Mouse (Mus musculus) lung, embryonic 16.5 days (tissue): ENCODE results near the gene Kbtbd2. TPM values are rescaled to one million over a fixed set of nuclear protein-coding genes. Genes with fewer than 3 reads are reported as not detected.

Experiments
- ATAC-seq: fragments of 200-750 bp; cut with Nextera tagmentation; 2 replicates; pipeline ENCODE4 v1.8.0; 2017; ENCODE audit warnings: low read depth, mild to moderate bottlenecking, moderate library complexity
- H3K27ac ChIP-seq: fragments of 300-500 bp; sonication (generic); 2 replicates; pipeline ENCODE4 v1.5.1; 2014; ENCODE audit warnings: mild to moderate bottlenecking, control low read depth, low read length
- H3K27me3 ChIP-seq: fragments of 300-500 bp; sonication (generic); 2 replicates; pipeline ENCODE4 v1.6.1; 2014; ENCODE audit warnings: low read depth, low read length, mixed read lengths; ENCODE audit not compliant: control insufficient read depth, insufficient read depth
- H3K36me3 ChIP-seq: fragments of 300-500 bp; sonication (generic); 2 replicates; pipeline ENCODE4 v1.6.1; 2014; ENCODE audit warnings: low read length; ENCODE audit not compliant: control insufficient read depth, insufficient read depth
- H3K4me1 ChIP-seq: fragments of 300-500 bp; sonication (generic); replicated peaks from 2 replicates; pipeline ENCODE4 v1.6.1; 2014; ENCODE audit warnings: low read length, mixed read lengths; ENCODE audit not compliant: control insufficient read depth, insufficient read depth
- H3K4me2 ChIP-seq: fragments of 300-500 bp; sonication (generic); 2 replicates; pipeline ENCODE4 v1.6.1; 2014; ENCODE audit warnings: low read depth, low read length, control low read depth
- H3K4me3 ChIP-seq: fragments of 300-500 bp; sonication (generic); 2 replicates; pipeline ENCODE4 v1.5.1; 2014; ENCODE audit warnings: mild to moderate bottlenecking, low read length, control low read depth
- H3K9ac ChIP-seq: fragments of 300-500 bp; sonication (generic); 2 replicates; pipeline ENCODE4 v1.6.1; 2014; ENCODE audit warnings: low read length, control low read depth
- H3K9me3 ChIP-seq: fragments of 300-500 bp; sonication (generic); 2 replicates; pipeline ENCODE4 v1.6.1; 2016; ENCODE audit warnings: low read length; ENCODE audit not compliant: control insufficient read depth
- WGBS: fragments of 180-500 bp; shearing (Covaris S2); extraction: QIAGEN DNeasy Blood & Tissue Kit; methylation state at CpG from one replicate; pipeline ENCODE4 v1.1.7; 2014; 5-methylcytosine and 5-hydroxymethylcytosine counted together
- polyA plus RNA-seq: library from polyadenylated mRNA; unstranded; fragments of >200 nt; fragmentation: Nextera tagmentation; extraction: Ambion mirVana; gene quantifications from 2 replicates; pipeline ENCODE4 v1.2.1, GENCODE M21; 2015

Kbtbd2 gene
- 27.8 and 28.3 TPM in 2 replicates for polyA plus RNA-seq

DNA sequence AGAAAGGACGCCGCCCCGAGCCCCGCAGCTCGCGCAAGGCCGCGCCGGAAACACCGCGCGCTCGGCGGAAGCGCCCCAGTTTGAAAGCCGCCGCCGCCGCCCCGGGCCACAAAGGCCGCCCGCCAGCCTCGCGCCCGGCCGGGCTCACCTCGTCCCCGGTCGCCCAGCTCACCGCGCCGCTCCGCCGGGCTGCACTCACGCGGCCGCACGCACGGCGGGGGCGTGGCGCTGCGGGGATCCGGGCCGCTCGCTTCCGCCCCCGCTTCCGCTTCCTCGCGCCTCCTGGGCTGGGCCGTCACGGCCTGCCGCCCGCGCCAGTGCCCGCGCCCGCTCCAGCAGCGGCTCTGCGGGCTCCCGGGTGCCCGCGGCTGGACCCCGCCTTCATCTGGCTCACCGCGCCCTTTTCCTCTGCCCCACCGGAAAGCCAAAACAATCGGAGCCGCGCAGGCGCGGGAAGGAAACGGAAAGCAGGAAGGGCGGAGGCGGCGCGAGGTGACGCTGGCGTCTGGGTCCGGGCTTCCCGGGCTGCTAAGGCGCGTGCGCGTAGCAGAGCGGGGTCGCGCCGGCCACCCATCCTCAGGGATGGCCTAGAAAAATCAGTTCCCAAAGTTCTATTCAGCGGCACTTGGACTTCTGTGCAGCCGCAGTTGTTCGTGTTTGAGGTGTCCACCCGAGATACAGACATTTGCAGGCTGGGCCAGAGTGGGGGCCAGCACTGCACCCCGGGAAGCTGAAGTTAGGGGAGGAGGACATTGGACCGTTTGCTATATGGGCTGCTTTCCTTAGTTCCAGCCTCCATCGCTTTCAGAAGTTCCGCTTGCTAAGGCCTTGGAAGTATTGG is at the start of gene Kbtbd2:
Kbtbd2 (minus strand) TSS at position 503 of the 841 bp plus-strand sequence.
- WGBS = under 1% methylated on average over 79 of the region's 98 CpGs
- Histone ChIP-seq H3K4me3 (peak within 1 kb of the TSS; percentile 76), H3K9ac (peak within 1 kb of the TSS; percentile 95), H3K27ac (peak within 1 kb of the TSS; percentile 100), H3K27me3 (no peaks in the 10 kb centered on the region), H3K4me1 (peaks cover 13% of the 10 kb centered on the region), H3K36me3 (no peaks in the 10 kb centered on the region), H3K4me2 (peak within 1 kb of the TSS; percentile 82), H3K9me3 (no peaks in the 10 kb centered on the region)
- peak; percentile 95 for ATAC-seq

DNA sequence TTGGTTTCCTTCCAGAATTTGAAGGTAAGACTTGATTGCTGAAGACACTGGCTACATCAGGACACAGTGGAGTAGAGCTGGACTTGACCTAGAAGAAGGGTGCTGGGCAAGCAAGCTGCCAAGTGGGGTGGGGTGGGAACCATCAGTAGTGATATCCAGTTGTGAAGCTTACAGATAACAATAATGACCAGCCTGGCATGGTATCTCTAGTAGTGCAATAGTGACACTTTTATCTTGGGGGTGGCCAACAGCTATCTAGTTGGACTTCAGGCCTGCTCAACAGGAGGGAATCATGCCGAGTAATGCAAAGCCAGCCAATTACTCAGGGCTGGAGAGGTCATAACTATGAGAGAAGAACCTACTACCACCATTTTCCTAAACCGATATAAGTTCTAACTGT is 46.8 kb upstream of the Kbtbd2 start:
- Histone ChIP-seq H3K4me1 (no peaks in the 10 kb centered on the region), H3K27me3 (no peaks in the 10 kb centered on the region), H3K4me2 (no peak overlapping the region), H3K27ac (no peak overlapping the region), H3K36me3 (peaks cover 6% of the 10 kb centered on the region; the same call in 1 of the 2 replicates), H3K4me3 (no peak overlapping the region), H3K9ac (no peak overlapping the region), H3K9me3 (no peaks in the 10 kb centered on the region)
- no peak for ATAC-seq
- WGBS = 86% methylated on average over 2 of the region's 2 CpGs

DNA sequence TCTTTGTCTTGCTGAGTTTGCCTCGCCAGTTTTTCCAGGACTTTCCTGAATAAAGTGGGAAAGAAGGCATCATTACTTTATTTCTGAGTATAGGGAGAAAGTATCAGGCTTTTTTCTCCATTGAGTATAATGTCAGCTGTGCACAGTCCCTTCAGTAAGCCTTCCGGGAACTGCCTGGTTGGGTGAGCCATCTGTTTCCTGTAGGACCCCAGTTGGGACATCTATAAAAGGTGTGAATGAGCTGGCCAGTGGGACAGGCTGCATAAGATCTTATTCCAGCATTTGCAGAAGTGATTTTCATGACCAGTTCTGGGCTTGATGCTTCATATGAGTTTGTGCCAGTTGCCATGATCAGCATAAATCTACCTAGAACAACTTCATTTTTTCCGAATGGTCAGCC is 45.6 kb upstream of the Kbtbd2 start:
- H3K9me3 ChIP-seq = no peaks in the 10 kb centered on the region
- peaks cover 6% of the 10 kb centered on the region; the same call in 1 of the 2 replicates for H3K36me3 ChIP-seq
- no peak overlapping the region for H3K27ac ChIP-seq
- H3K27me3 ChIP-seq = no peaks in the 10 kb centered on the region
- H3K9ac ChIP-seq = no peak overlapping the region
- no peaks in the 10 kb centered on the region for H3K4me1 ChIP-seq
- no peak overlapping the region for H3K4me3 ChIP-seq
- WGBS = 89% methylated on average over 3 of the region's 3 CpGs
- no peak overlapping the region for H3K4me2 ChIP-seq
- no peak for ATAC-seq

DNA sequence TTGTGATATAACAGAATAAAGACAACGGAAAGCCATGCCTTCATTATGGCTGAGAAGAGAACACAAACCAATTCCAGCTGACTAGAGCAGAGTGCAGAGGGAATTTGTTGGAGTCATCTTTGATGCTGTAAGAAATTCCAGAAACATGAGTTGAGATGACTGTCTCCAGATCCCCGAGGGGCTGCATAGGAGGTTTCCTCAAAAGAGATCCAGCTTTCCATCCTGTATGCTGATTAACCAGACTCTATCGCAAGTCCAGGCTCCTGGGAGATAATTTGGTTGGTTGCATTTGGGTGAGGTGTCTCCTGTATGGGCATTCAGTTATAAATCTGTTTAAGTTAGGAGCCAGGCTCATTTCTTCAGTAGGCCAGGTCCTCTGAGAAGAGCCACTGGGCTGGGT is 40.0 kb upstream of the Kbtbd2 start:
- no peak overlapping the region for H3K9ac ChIP-seq
- H3K27ac ChIP-seq = no peak overlapping the region
- peaks cover 9% of the 10 kb centered on the region for H3K4me1 ChIP-seq
- no peaks in the 10 kb centered on the region for H3K27me3 ChIP-seq
- ATAC-seq = no peak
- no peak overlapping the region for H3K4me3 ChIP-seq
- 91% methylated on average over 3 of the region's 3 CpGs for WGBS
- no peaks in the 10 kb centered on the region for H3K9me3 ChIP-seq
- no peak overlapping the region for H3K4me2 ChIP-seq
- peaks cover 2% of the 10 kb centered on the region for H3K36me3 ChIP-seq

DNA sequence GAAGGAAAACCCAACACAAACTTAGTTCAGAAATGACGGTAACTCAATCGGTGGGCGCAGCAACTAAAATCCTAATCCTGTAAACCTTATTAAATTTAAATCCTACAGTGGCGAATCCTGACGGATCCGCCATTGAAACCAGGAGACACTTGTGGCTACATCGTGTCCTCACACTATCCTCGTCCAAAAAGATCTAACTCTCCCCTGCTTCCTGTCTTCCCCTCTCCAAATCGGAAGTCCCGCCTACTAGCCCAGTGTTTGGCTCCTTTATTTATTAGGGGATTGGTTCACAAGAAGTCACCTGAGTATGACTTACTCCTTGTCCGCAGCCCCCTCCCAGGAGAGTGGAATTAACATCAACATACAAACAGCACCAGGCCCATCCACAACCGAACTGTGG is 39.6 kb upstream of the Kbtbd2 start:
- no peaks in the 10 kb centered on the region for H3K9me3 ChIP-seq
- H3K27ac ChIP-seq = no peak overlapping the region
- peaks cover 2% of the 10 kb centered on the region for H3K36me3 ChIP-seq
- H3K27me3 ChIP-seq = no peaks in the 10 kb centered on the region
- H3K9ac ChIP-seq = no peak overlapping the region
- no peak for ATAC-seq
- peaks cover 9% of the 10 kb centered on the region for H3K4me1 ChIP-seq
- WGBS = 93% methylated on average over 12 of the region's 12 CpGs
- H3K4me3 ChIP-seq = no peak overlapping the region
- H3K4me2 ChIP-seq = no peak overlapping the region

DNA sequence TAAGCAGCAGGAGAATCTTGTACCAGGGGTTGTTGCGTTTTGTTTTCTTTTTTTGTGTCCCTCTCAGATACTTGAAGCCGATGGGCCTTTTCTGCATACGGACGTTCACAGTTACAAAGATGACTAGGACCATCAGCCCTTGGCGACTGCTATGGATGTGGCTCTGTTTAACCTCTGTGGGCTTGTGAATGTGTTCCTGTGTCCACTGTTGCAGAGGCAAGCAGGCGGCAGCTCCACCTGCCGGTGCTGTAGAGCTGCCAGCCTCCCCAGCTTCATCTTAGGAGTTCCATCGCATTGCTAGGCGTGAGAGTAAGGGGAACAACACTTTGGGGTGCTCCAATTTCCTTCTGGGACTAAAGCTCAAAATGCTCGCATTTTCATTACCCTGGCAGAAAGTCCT is 37.9 kb upstream of the Kbtbd2 start:
- Histone ChIP-seq H3K9me3 (no peaks in the 10 kb centered on the region), H3K27ac (no peak overlapping the region), H3K9ac (no peak overlapping the region), H3K27me3 (no peaks in the 10 kb centered on the region), H3K4me3 (no peak overlapping the region), H3K36me3 (peaks cover 2% of the 10 kb centered on the region), H3K4me1 (peaks cover 9% of the 10 kb centered on the region), H3K4me2 (no peak overlapping the region)
- ATAC-seq = no peak
- 86% methylated on average over 10 of the region's 10 CpGs for WGBS

DNA sequence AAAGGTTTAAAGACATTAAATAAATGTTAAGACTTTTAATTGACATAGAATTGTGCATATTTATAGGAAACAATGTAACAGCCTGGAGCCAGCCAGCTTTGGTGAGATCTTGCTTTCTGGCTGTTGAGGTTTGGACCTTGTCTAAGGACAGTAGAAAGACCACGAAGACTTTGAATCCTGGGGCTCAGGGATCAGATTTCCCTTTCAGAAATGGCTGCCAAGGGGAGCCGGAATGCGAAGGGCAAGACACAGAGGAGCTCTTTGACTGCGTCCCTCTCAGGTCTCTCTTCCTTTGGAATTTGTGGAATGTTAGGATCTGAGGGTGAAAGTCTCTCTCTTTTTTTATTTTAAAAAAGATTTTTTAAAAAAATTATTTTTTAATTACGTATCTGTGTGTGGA is 37.2 kb upstream of the Kbtbd2 start:
- H3K27ac ChIP-seq = no peak overlapping the region; the same call in 1 of the 2 replicates
- no peak overlapping the region for H3K4me2 ChIP-seq
- ATAC-seq = no peak

DNA sequence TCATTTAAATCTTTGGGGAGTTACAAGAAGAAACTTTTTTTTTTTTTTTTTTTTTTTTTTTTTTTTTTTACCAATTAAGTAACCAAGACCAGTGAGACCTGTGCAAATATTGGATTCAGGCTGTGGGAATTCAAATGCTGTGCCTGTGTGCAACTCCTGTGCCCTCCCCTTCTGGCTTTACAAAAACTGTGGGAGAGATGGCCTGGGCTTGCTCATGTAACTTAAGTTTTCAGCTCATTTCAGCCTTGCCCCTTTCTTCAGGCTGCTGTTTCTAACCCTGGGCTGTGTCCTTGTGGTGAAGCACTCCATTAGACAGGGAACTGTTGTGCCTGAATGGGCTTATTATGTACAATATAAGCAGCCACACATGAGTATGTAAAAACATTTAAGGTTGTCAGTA is 35.2 kb upstream of the Kbtbd2 start:
- no peak for ATAC-seq
- Histone ChIP-seq H3K27me3 (no peaks in the 10 kb centered on the region), H3K36me3 (peaks cover 2% of the 10 kb centered on the region), H3K4me1 (peaks cover 9% of the 10 kb centered on the region), H3K4me2 (peak overlapping the region; percentile 69), H3K27ac (no peak overlapping the region), H3K9ac (peak overlapping the region; percentile 91), H3K9me3 (no peaks in the 10 kb centered on the region), H3K4me3 (peak overlapping the region; percentile 83)

More for the DNA sequence above, 37.2 kb upstream of the Kbtbd2 start:
- no peaks in the 10 kb centered on the region for H3K9me3 ChIP-seq
- H3K36me3 ChIP-seq = peaks cover 2% of the 10 kb centered on the region
- H3K4me1 ChIP-seq = peaks cover 9% of the 10 kb centered on the region
- H3K27me3 ChIP-seq = no peaks in the 10 kb centered on the region
- no peak overlapping the region for H3K9ac ChIP-seq
- WGBS = 44% methylated on average over 5 of the region's 5 CpGs
- no peak overlapping the region for H3K4me3 ChIP-seq

DNA sequence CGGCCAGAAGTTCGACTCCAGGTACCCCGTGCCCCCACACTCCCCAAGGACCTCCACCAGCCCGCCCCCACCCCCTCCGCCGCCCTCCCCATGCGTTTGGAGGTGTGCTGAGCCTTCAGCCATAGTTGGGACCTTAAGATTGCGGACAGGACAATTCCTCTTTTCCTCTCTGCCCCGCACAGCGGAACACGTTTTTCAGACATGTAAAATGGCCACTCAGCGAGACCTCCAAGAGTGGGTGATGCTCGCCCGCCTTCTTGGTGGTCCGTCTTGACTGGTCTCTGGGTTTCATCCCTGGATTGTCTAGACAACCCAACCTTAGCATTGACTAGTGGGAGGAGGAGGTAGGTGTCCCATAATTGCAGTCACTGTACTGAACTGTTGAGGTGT is 34.8 kb upstream of the Kbtbd2 start:
- no peak; the same call in 1 of the 2 replicates for ATAC-seq
- peaks cover 9% of the 10 kb centered on the region for H3K4me1 ChIP-seq
- no peaks in the 10 kb centered on the region for H3K9me3 ChIP-seq
- 0% methylated on average over 15 of the region's 15 CpGs for WGBS
- H3K27ac ChIP-seq = peak overlapping the region; percentile 92
- peak overlapping the region; percentile 91 for H3K9ac ChIP-seq
- H3K36me3 ChIP-seq = peaks cover 2% of the 10 kb centered on the region
- peak overlapping the region; percentile 69 for H3K4me2 ChIP-seq
- H3K4me3 ChIP-seq = peak overlapping the region; percentile 83
- H3K27me3 ChIP-seq = no peaks in the 10 kb centered on the region
